Comparison of ENCODE assay signal across 8 mouse cellular contexts in genomic region chr16:78302678-78303050, GRCm38 (mm10). TPM values are rescaled to one million over a fixed set of nuclear protein-coding genes. Genes with fewer than 3 reads are reported as not detected.
DNase-seq lines count a peak whose midpoint lies in the region; ATAC-seq and TF ChIP-seq lines count a peak whose summit lies in the region.

No protein-coding gene starts in this region.

- no peaks in the 10 kb centered on the region for H3K36me3 ChIP-seq in heart, embryonic 12.5 days
- H3K36me3 ChIP-seq in midbrain, embryonic 10.5 days = peaks cover 42% of the 10 kb centered on the region
- H3K36me3 ChIP-seq in stomach, postnatal 0 days (ENCODE audit: control insufficient read depth, insufficient read depth, low read length) = no peaks in the 10 kb centered on the region

- no peak overlapping the region for H3K27ac ChIP-seq in heart, embryonic 12.5 days (ENCODE audit: poor library complexity, severe bottlenecking)
- H3K27ac ChIP-seq in midbrain, embryonic 10.5 days (replicated peaks) = peak overlapping the region; percentile 98
- H3K27ac ChIP-seq in stomach, postnatal 0 days (replicated peaks) = peak overlapping the region; percentile 95; the same call in 1 of the 2 replicates

- H3K4me1 ChIP-seq in heart, embryonic 12.5 days (replicated peaks) = peaks cover 21% of the 10 kb centered on the region
- peaks cover 24% of the 10 kb centered on the region for H3K4me1 ChIP-seq in midbrain, embryonic 10.5 days
- no peaks in the 10 kb centered on the region for H3K4me1 ChIP-seq in stomach, postnatal 0 days (replicated peaks; ENCODE audit: control insufficient read depth, insufficient read depth)

- peak overlapping the region; percentile 87 for H3K4me3 ChIP-seq in heart, embryonic 12.5 days
- peak overlapping the region; percentile 99 for H3K4me3 ChIP-seq in midbrain, embryonic 10.5 days
- H3K4me3 ChIP-seq in stomach, postnatal 0 days (ENCODE audit: low read depth, low read length) = peak overlapping the region; percentile 80

- no peaks in the 10 kb centered on the region for H3K9me3 ChIP-seq in heart, embryonic 12.5 days (replicated peaks)
- no peaks in the 10 kb centered on the region for H3K9me3 ChIP-seq in midbrain, embryonic 10.5 days (replicated peaks)
- no peaks in the 10 kb centered on the region for H3K9me3 ChIP-seq in stomach, postnatal 0 days (ENCODE audit: control insufficient read depth, low read length)

- no peak for TF ChIP-seq POLR2A in brain, embryonic 14.5 days (IDR thresholded peaks at IDR 0.05; ENCODE audit: borderline replicate concordance, extremely low read depth, insufficient read depth, insufficient read length, poor library complexity, severe bottlenecking)

- peak; percentile 52 to 59 for DNase-seq in left cerebral cortex, adult 18-20 months (ENCODE audit: low spot score in 2 of 2)
- no peak for DNase-seq in left cerebral cortex, adult 11 months (ENCODE audit: low spot score)
- DNase-seq in brain, embryonic 14.5 days (ENCODE audit: low read depth) = peak; percentile 86
- peak; percentile 35 for DNase-seq in kidney, postnatal 10 days
- DNase-seq in midbrain, embryonic 10.5 days (ENCODE audit: low spot score) = peak; percentile 46
- DNase-seq in stomach, postnatal 0 days (ENCODE audit: low spot score) = peak; percentile 60
- DNase-seq in T-cell, adult 2 months (ENCODE audit: low spot score) = no peak

- WGBS in heart, embryonic 12.5 days = 5% methylated on average over 10 of the region's 10 CpGs
- 3% methylated on average over 10 of the region's 10 CpGs for WGBS in midbrain, embryonic 10.5 days
- WGBS in stomach, postnatal 0 days = 7% methylated on average over 10 of the region's 10 CpGs

- H3K4me2 ChIP-seq in heart, embryonic 12.5 days = peak overlapping the region; percentile 84
- H3K4me2 ChIP-seq in stomach, postnatal 0 days (replicated peaks; ENCODE audit: low read depth) = peak overlapping the region; percentile 95

- ATAC-seq in heart, embryonic 12.5 days (ENCODE audit: insufficient number of reproducible peaks, low FRiP score) = no peak
- ATAC-seq in stomach, postnatal 0 days (ENCODE audit: low FRiP score, low TSS enrichment) = no peak

- no peak for TF ChIP-seq EP300 in stomach, postnatal 0 days (optimal IDR thresholded peaks at IDR 0.05)

- no peaks in the 10 kb centered on the region for H3K27me3 ChIP-seq in heart, embryonic 12.5 days (replicated peaks)
- H3K27me3 ChIP-seq in midbrain, embryonic 10.5 days (ENCODE audit: low read depth, poor library complexity, severe bottlenecking) = no peaks in the 10 kb centered on the region
- no peaks in the 10 kb centered on the region for H3K27me3 ChIP-seq in stomach, postnatal 0 days (ENCODE audit: control insufficient read depth, insufficient read depth, low read length)

- 0 out of 2 replicates have a peak overlapping the region, but pooled peaks have one; percentile 20 for H3K9ac ChIP-seq in heart, embryonic 12.5 days
- peak overlapping the region; percentile 86 for H3K9ac ChIP-seq in stomach, postnatal 0 days (ENCODE audit: low read length)

- TF ChIP-seq CTCF in brain, embryonic 14.5 days (IDR thresholded peaks at IDR 0.05; ENCODE audit: borderline replicate concordance, extremely low read depth, insufficient read depth, insufficient read length) = no peak
- no peak for TF ChIP-seq CTCF in stomach, postnatal 0 days (IDR thresholded peaks at IDR 0.05; ENCODE audit: low read depth)

RNA-seq across cellular contexts. Expression of gene Cxadr, which starts 1.4 kb away (rescaled TPM):
- 10 to 100 TPM; 22.0 to 26.8 TPM for total RNA-seq in left cerebral cortex, adult 18-20 months (2021)
- 82.6 and 124 TPM in 2 replicates for polyA plus RNA-seq in brain, embryonic 14.5 days (2012; rRNA removed)
- polyA plus RNA-seq in heart, embryonic 12.5 days (2016; fragmentation: Nextera tagmentation; extraction: Ambion mirVana) = 43.6 and 43.7 TPM in 2 replicates
- polyA plus RNA-seq in midbrain, embryonic 10.5 days (2016; fragmentation: Nextera tagmentation; extraction: Ambion mirVana) = 59.9 and 75.6 TPM in 2 replicates
- polyA plus RNA-seq in stomach, postnatal 0 days (2015; fragmentation: Nextera tagmentation; extraction: Ambion mirVana) = 56.4 and 62.1 TPM in 2 replicates

Comparison
In these comparisons a context has a peak if more than half of its experiments do, and no peak if none do; other contexts are left out.
1. DNase-seq: peak in left cerebral cortex, adult 18-20 months (2 of 2), brain, embryonic 14.5 days (single experiment), kidney, postnatal 10 days (single experiment), midbrain, embryonic 10.5 days (single experiment) and stomach, postnatal 0 days (single experiment); none in left cerebral cortex, adult 11 months (single experiment) and T-cell, adult 2 months (single experiment).
2. Peak in every context shown above with its lines, with median percentiles within 50 percentile points of each other: H3K4me3 ChIP-seq.